Mouse (Mus musculus): Measurements from ENCODE around the gene Rpl23a. TPM values are rescaled to one million over a fixed set of nuclear protein-coding genes. Genes with fewer than 3 reads are reported as not detected.
A peak's percentile ranks its signal among the peaks of the same experiment; 100 is the strongest.

The Rpl23a gene
- polyA plus RNA-seq, 1 experiment from 2014 or later, result 732 TPM

- 71% methylated on average over 7 of the region's 7 CpGs for WGBS (ENCODE audit: insufficient replicate concordance)
- TF ChIP-seq CTCF (IDR thresholded peaks at IDR 0.05; ENCODE audit: low read depth) (no peak), EP300 (IDR thresholded peaks at IDR 0.05; ENCODE audit: low read depth) (no peak)
- H3K4me3 ChIP-seq (ENCODE audit: low read depth, low read length), result no peak overlapping the region
- no peak overlapping the region for H3K27ac ChIP-seq (ENCODE audit: low read depth)
- H3K9me3 ChIP-seq (ENCODE audit: low read length), result no peaks in the 10 kb centered on the region
- ATAC-seq, result no peak
- H3K4me2 ChIP-seq (ENCODE audit: low read depth, low read length), result no peak overlapping the region
- no peaks in the 10 kb centered on the region for H3K27me3 ChIP-seq (ENCODE audit: insufficient read depth, low read length)
- H3K36me3 ChIP-seq (replicated peaks; ENCODE audit: insufficient read depth, low read length), result peaks cover 87% of the 10 kb centered on the region
- H3K9ac ChIP-seq (replicated peaks), result no peak overlapping the region
- DNase-seq, result no peak
- no peaks in the 10 kb centered on the region for H3K4me1 ChIP-seq (ENCODE audit: insufficient read depth)
These were observed 27.2 kb upstream of the Rpl23a start for GRCm38 (mm10) chr11:78210615-78211014.

GRCm38 (mm10) chr11:78209886-78210285, 26.5 kb upstream of the Rpl23a start:
- Histone ChIP-seq H3K36me3 (replicated peaks; ENCODE audit: insufficient read depth, low read length) (peaks cover 88% of the 10 kb centered on the region), H3K9ac (replicated peaks) (no peak overlapping the region), H3K4me1 (ENCODE audit: insufficient read depth) (no peaks in the 10 kb centered on the region), H3K4me3 (ENCODE audit: low read depth, low read length) (no peak overlapping the region), H3K27ac (ENCODE audit: low read depth) (no peak overlapping the region), H3K4me2 (ENCODE audit: low read depth, low read length) (no peak overlapping the region), H3K9me3 (ENCODE audit: low read length) (no peaks in the 10 kb centered on the region), H3K27me3 (ENCODE audit: insufficient read depth, low read length) (no peaks in the 10 kb centered on the region)
- DNase-seq, result no peak
- no peak for ATAC-seq
- WGBS (ENCODE audit: insufficient replicate concordance), result 84% methylated on average over 6 of the region's 6 CpGs
- no peak for TF ChIP-seq EP300 (IDR thresholded peaks at IDR 0.05; ENCODE audit: low read depth)
- no peak for TF ChIP-seq CTCF (IDR thresholded peaks at IDR 0.05; ENCODE audit: low read depth)

- no peak overlapping the region for H3K27ac ChIP-seq (ENCODE audit: low read depth)
- WGBS (ENCODE audit: insufficient replicate concordance), result 95% methylated on average over 7 of the region's 7 CpGs
- H3K9me3 ChIP-seq (ENCODE audit: low read length), result no peaks in the 10 kb centered on the region
- H3K9ac ChIP-seq (replicated peaks), result no peak overlapping the region
- 0 out of 2 replicates have a peak, but pooled peaks cover 3% of the 10 kb centered on the region for H3K4me1 ChIP-seq (ENCODE audit: insufficient read depth)
- H3K4me3 ChIP-seq (ENCODE audit: low read depth, low read length), result no peak overlapping the region
- peaks cover 66% of the 10 kb centered on the region for H3K36me3 ChIP-seq (replicated peaks; ENCODE audit: insufficient read depth, low read length)
- no peak for TF ChIP-seq CTCF (IDR thresholded peaks at IDR 0.05; ENCODE audit: low read depth)
- no peak for TF ChIP-seq EP300 (IDR thresholded peaks at IDR 0.05; ENCODE audit: low read depth)
- ATAC-seq (no peak), DNase-seq (no peak)
- H3K27me3 ChIP-seq (ENCODE audit: insufficient read depth, low read length), result no peaks in the 10 kb centered on the region
- no peak overlapping the region for H3K4me2 ChIP-seq (ENCODE audit: low read depth, low read length)
These were observed 23.8 kb upstream of the Rpl23a start for GRCm38 (mm10) chr11:78207190-78207589.

DNA sequence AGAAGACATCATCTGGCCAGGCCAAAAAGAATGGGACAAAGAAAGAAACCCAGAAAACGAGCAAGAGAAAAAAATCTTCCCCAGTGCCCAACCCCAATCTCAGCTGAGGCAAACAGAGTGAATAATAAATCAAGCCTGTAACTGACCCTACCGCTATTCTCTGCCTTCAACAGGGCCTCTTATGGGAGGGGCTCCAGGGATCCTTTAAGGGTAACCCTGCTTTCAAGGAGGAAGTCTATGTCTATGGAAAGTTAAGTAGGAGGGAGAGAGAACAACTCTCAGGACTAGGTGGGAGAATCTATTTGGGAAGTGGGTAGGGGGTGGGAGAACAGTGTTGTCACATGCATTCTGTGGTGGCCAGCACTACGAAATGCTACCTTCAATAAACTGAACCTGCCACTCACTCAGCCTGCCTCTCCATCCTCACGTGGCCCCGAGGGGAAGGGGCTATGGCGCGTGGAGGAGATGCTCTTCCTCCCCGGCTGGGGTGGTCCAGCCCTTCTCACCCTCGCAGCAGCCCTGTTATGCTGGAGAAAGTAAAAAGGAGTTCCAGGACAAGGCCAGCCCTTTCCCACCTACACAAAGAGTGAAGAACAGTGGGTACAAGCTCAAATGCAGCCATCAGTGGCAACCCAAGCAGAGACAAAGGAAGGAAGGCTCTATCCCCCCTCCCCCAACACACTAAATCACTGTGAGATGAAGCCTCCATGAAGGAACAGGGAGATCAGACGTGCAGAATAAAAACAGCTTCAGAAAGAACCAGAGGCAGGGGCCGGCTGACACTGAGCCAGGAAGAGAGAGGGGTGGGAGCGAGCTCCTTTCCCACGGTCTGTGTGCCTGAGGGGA, 22.2 kb upstream of the Rpl23a start:
- Histone ChIP-seq H3K36me3 (replicated peaks; ENCODE audit: insufficient read depth, low read length) (peaks cover 51% of the 10 kb centered on the region), H3K9me3 (ENCODE audit: low read length) (no peaks in the 10 kb centered on the region), H3K4me3 (ENCODE audit: low read depth, low read length) (no peak overlapping the region), H3K9ac (replicated peaks) (no peak overlapping the region), H3K4me2 (ENCODE audit: low read depth, low read length) (no peak overlapping the region), H3K4me1 (ENCODE audit: insufficient read depth) (0 out of 2 replicates have a peak, but pooled peaks cover 3% of the 10 kb centered on the region), H3K27ac (ENCODE audit: low read depth) (no peak overlapping the region), H3K27me3 (ENCODE audit: insufficient read depth, low read length) (no peaks in the 10 kb centered on the region)
- no peak for ATAC-seq
- TF ChIP-seq EP300 (IDR thresholded peaks at IDR 0.05; ENCODE audit: low read depth) (no peak), CTCF (IDR thresholded peaks at IDR 0.05; ENCODE audit: low read depth) (no peak)
- DNase-seq, result no peak
- 84% methylated on average over 13 of the region's 13 CpGs for WGBS (ENCODE audit: insufficient replicate concordance)

DNA sequence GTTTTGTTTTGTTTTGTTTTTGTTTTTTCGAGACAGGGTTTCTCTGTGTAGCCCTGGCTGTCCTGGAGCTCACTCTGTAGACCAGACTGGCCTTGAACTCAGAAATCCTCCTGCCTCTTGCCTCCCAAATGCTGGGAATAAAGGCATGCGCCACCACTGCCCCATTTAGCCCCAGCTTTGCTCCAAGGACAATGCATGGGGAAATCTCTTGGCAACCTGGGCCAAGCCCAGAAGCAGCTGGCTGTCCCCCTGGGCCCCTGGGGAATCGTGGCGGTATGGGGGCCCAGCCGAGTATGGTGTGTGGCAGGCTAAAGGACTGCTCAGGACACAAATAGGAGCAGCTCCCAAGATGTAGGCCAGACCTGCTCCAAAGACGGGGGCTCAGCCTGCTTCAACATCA, 20.9 kb upstream of the Rpl23a start:
- ATAC-seq (no peak), DNase-seq (no peak)
- no peak overlapping the region for H3K4me3 ChIP-seq (ENCODE audit: low read depth, low read length)
- peaks cover 39% of the 10 kb centered on the region for H3K36me3 ChIP-seq (replicated peaks; ENCODE audit: insufficient read depth, low read length)
- H3K27ac ChIP-seq (ENCODE audit: low read depth), result no peak overlapping the region
- TF ChIP-seq CTCF (IDR thresholded peaks at IDR 0.05; ENCODE audit: low read depth), result no peak
- TF ChIP-seq EP300 (IDR thresholded peaks at IDR 0.05; ENCODE audit: low read depth), result no peak
- H3K27me3 ChIP-seq (ENCODE audit: insufficient read depth, low read length), result no peaks in the 10 kb centered on the region
- H3K9ac ChIP-seq (replicated peaks), result no peak overlapping the region
- no peak overlapping the region for H3K4me2 ChIP-seq (ENCODE audit: low read depth, low read length)
- H3K9me3 ChIP-seq (ENCODE audit: low read length), result no peaks in the 10 kb centered on the region
- 85% methylated on average over 6 of the region's 6 CpGs for WGBS (ENCODE audit: insufficient replicate concordance)
- H3K4me1 ChIP-seq (ENCODE audit: insufficient read depth), result 0 out of 2 replicates have a peak, but pooled peaks cover 3% of the 10 kb centered on the region

- no peak for DNase-seq
- peak overlapping the region; percentile 29 for H3K4me2 ChIP-seq (ENCODE audit: low read depth, low read length)
- WGBS (ENCODE audit: insufficient replicate concordance), result 66% methylated on average over 3 of the region's 3 CpGs
- H3K27me3 ChIP-seq (ENCODE audit: insufficient read depth, low read length), result no peaks in the 10 kb centered on the region
- no peak overlapping the region; the same call in 1 of the 2 replicates for H3K9ac ChIP-seq (replicated peaks)
- peak; percentile 73 for ATAC-seq
- H3K4me1 ChIP-seq (ENCODE audit: insufficient read depth), result 0 out of 2 replicates have a peak, but pooled peaks cover 3% of the 10 kb centered on the region
- no peak overlapping the region for H3K4me3 ChIP-seq (ENCODE audit: low read depth, low read length)
- no peaks in the 10 kb centered on the region for H3K9me3 ChIP-seq (ENCODE audit: low read length)
- H3K27ac ChIP-seq (ENCODE audit: low read depth), result peak overlapping the region; percentile 55; the same call in 1 of the 2 replicates
- peaks cover 20% of the 10 kb centered on the region for H3K36me3 ChIP-seq (replicated peaks; ENCODE audit: insufficient read depth, low read length)
- peak; percentile 55 for TF ChIP-seq EP300 (IDR thresholded peaks at IDR 0.05; ENCODE audit: low read depth)
- no peak for TF ChIP-seq CTCF (IDR thresholded peaks at IDR 0.05; ENCODE audit: low read depth)
These were observed 19.0 kb upstream of the Rpl23a start for GRCm38 (mm10) chr11:78202372-78202771.
